Mouse (Mus musculus): Measurements from ENCODE around the gene Pdss2. TPM values are rescaled to one million over a fixed set of nuclear protein-coding genes. Genes with fewer than 3 reads are reported as not detected.

Pdss2 gene
- total RNA-seq, 1 experiment from 2014 or later, result 26.9 TPM

DNA sequence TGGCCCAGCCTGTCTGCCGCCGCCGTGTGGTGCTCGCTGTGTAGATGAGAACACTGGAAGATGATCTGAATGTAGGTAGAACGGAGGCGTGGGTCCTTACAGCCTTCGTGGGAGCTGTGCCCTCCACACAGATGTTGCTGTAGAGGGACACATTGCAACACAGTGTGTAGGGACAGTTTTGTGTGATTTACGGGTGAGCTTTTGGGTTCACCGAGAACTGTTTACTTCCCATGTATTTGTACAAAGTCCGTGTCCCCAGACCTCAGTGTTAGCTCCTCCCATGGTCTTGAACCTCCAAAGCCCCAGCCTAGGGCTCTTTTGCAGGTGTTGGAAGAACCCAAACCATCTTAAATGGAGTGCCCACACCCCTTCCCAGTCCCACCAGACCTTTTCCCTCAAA lies 291.7 kb downstream of the Pdss2 start:
- ATAC-seq (replicated peaks; ENCODE audit: low read depth, poor library complexity, severe bottlenecking), result no peak

Other genes with a start within 250 kb of the Pdss2 start
- not detected in 2 replicates for gene Sobp, start 47.0 kb upstream of the Pdss2 start, total RNA-seq (2017)
- not detected in 2 replicates for gene 9030612E09Rik, start 46.8 kb upstream of the Pdss2 start, total RNA-seq (2017)

Measured in common myeloid progenitor, adult 5-6 weeks (primary cell).